ENCODE assay signal across 12 mouse cellular contexts in the genomic region with DNA sequence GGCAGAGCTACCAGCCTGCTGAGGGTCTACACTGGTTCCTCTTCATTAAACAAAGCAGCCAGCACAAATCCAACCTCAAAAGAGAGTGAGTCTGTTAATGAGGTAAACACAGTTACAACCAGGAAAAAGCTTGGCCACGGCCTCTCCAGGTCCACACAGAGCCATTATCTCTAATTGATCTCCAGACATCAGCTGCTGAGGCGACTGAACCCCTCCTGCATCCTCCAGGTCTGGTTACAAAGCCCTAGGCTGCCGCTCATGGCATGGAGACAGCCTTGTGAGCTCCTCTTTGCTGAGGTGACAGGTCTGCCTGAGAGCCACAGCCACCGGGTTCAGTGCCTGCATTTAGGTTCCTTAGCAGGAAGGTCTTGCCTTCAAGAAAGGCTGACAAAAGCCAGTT. TPM values are rescaled to one million over a fixed set of nuclear protein-coding genes. Genes with fewer than 3 reads are reported as not detected.
A peak's percentile ranks its signal among the peaks of the same experiment; 100 is the strongest.
DNase-seq lines count a peak whose midpoint lies in the region; ATAC-seq and TF ChIP-seq lines count a peak whose summit lies in the region.
"Had no signal": no experiment of that assay in that cellular context is flagged by ENCODE, and none has a peak within 500 bp of the region (broad histone marks: within the 10 kb centered on the region; RNA-seq: fewer than 3 reads in every experiment).

No protein-coding gene starts in this region.

- H3K36me3 ChIP-seq in forebrain, embryonic 10.5 days (replicated peaks), result no peaks in the 10 kb centered on the region
- no peaks in the 10 kb centered on the region for H3K36me3 ChIP-seq in forebrain, postnatal 0 days (ENCODE audit: insufficient read depth)
- H3K36me3 ChIP-seq in midbrain, embryonic 10.5 days, result no peaks in the 10 kb centered on the region
- no peaks in the 10 kb centered on the region; the same call in 1 of the 2 replicates for H3K36me3 ChIP-seq in midbrain, postnatal 0 days (ENCODE audit: insufficient read depth, low read length)
- H3K36me3 ChIP-seq in limb, embryonic 12.5 days, result no peaks in the 10 kb centered on the region
- H3K36me3 ChIP-seq in stomach, embryonic 16.5 days (ENCODE audit: control insufficient read depth, insufficient read depth, low read length), result no peaks in the 10 kb centered on the region
- H3K36me3 ChIP-seq: limb, embryonic 13.5 days had no signal

- peaks cover 51% of the 10 kb centered on the region for H3K4me1 ChIP-seq in forebrain, embryonic 10.5 days
- H3K4me1 ChIP-seq in forebrain, postnatal 0 days (ENCODE audit: insufficient read depth), result no peaks in the 10 kb centered on the region
- peaks cover 51% of the 10 kb centered on the region for H3K4me1 ChIP-seq in midbrain, embryonic 10.5 days
- H3K4me1 ChIP-seq in midbrain, postnatal 0 days (ENCODE audit: insufficient read depth, low read length), result no peaks in the 10 kb centered on the region
- peaks cover 33% of the 10 kb centered on the region for H3K4me1 ChIP-seq in limb, embryonic 12.5 days (replicated peaks)
- peaks cover 9% of the 10 kb centered on the region; the same call in 1 of the 2 replicates for H3K4me1 ChIP-seq in stomach, embryonic 16.5 days (ENCODE audit: control insufficient read depth, insufficient read depth, low read length)

- ATAC-seq in forebrain, postnatal 0 days, result no peak
- no peak for ATAC-seq in midbrain, postnatal 0 days (ENCODE audit: low FRiP score)
- no peak for ATAC-seq in limb, embryonic 12.5 days (ENCODE audit: insufficient number of reproducible peaks, insufficient read depth, low FRiP score, low TSS enrichment, low read depth)
- ATAC-seq in stomach, embryonic 16.5 days (ENCODE audit: insufficient read depth, low FRiP score), result no peak
- ATAC-seq: inflammation-experienced regulatory T-cells, adult 6 months had no signal

- no peak for DNase-seq in forebrain, embryonic 10.5 days (ENCODE audit: extremely low spot score, low spot score)
- no peak for DNase-seq in forebrain, postnatal 0 days
- no peak for DNase-seq in midbrain, embryonic 10.5 days (ENCODE audit: low spot score)
- DNase-seq in midbrain, postnatal 0 days (ENCODE audit: low spot score), result no peak
- DNase-seq in adrenal gland, postnatal 14 days, result no peak
- DNase-seq in thymus, postnatal 25 days, result no peak

- no peak overlapping the region for H3K9ac ChIP-seq in forebrain, postnatal 0 days
- H3K9ac ChIP-seq in midbrain, postnatal 0 days (replicated peaks; ENCODE audit: low read length, poor library complexity, severe bottlenecking), result no peak overlapping the region
- H3K9ac ChIP-seq in limb, embryonic 12.5 days (replicated peaks), result 0 out of 2 replicates have a peak overlapping the region, but pooled peaks have one; percentile 23
- no peak overlapping the region for H3K9ac ChIP-seq in stomach, embryonic 16.5 days (ENCODE audit: low read length)

- H3K4me3 ChIP-seq in forebrain, embryonic 10.5 days, result no peak overlapping the region
- H3K4me3 ChIP-seq in forebrain, postnatal 0 days (ENCODE audit: low read depth, low read length), result no peak overlapping the region
- H3K4me3 ChIP-seq in midbrain, embryonic 10.5 days, result no peak overlapping the region
- H3K4me3 ChIP-seq in midbrain, postnatal 0 days (ENCODE audit: low read depth, low read length), result no peak overlapping the region
- H3K4me3 ChIP-seq in limb, embryonic 12.5 days (replicated peaks), result no peak overlapping the region
- no peak overlapping the region for H3K4me3 ChIP-seq in stomach, embryonic 16.5 days (replicated peaks; ENCODE audit: low read length)
- H3K4me3 ChIP-seq: limb, embryonic 13.5 days had no signal

- H3K9me3 ChIP-seq in forebrain, embryonic 10.5 days, result no peaks in the 10 kb centered on the region
- H3K9me3 ChIP-seq in forebrain, postnatal 0 days (ENCODE audit: low read length), result no peaks in the 10 kb centered on the region
- no peaks in the 10 kb centered on the region for H3K9me3 ChIP-seq in midbrain, embryonic 10.5 days (replicated peaks)
- no peaks in the 10 kb centered on the region for H3K9me3 ChIP-seq in midbrain, postnatal 0 days (ENCODE audit: low read length)
- no peaks in the 10 kb centered on the region for H3K9me3 ChIP-seq in limb, embryonic 12.5 days
- no peaks in the 10 kb centered on the region for H3K9me3 ChIP-seq in stomach, embryonic 16.5 days (replicated peaks; ENCODE audit: control insufficient read depth, low read length)
- H3K9me3 ChIP-seq: limb, embryonic 13.5 days had no signal

- H3K4me2 ChIP-seq in forebrain, postnatal 0 days (ENCODE audit: low read depth), result no peak overlapping the region
- H3K4me2 ChIP-seq in midbrain, postnatal 0 days (ENCODE audit: low read depth, low read length, poor library complexity, severe bottlenecking), result no peak overlapping the region
- H3K4me2 ChIP-seq in limb, embryonic 12.5 days, result no peak overlapping the region
- H3K4me2 ChIP-seq in stomach, embryonic 16.5 days (ENCODE audit: low read depth, low read length), result no peak overlapping the region
- H3K4me2 ChIP-seq: limb, embryonic 13.5 days had no signal

- peak overlapping the region; percentile 70 for H3K27ac ChIP-seq in forebrain, embryonic 10.5 days
- no peak overlapping the region for H3K27ac ChIP-seq in forebrain, postnatal 0 days (ENCODE audit: low read depth, low read length)
- peak overlapping the region; percentile 79 for H3K27ac ChIP-seq in midbrain, embryonic 10.5 days (replicated peaks)
- no peak overlapping the region for H3K27ac ChIP-seq in midbrain, postnatal 0 days (ENCODE audit: low read depth, low read length)
- H3K27ac ChIP-seq in limb, embryonic 12.5 days, result peak overlapping the region; percentile 18; the same call in 1 of the 2 replicates
- peak overlapping the region; percentile 50 for H3K27ac ChIP-seq in stomach, embryonic 16.5 days (ENCODE audit: low read length)

- 0 out of 2 replicates have a peak, but pooled peaks cover 9% of the 10 kb centered on the region for H3K27me3 ChIP-seq in forebrain, embryonic 10.5 days (ENCODE audit: poor library complexity, severe bottlenecking)
- H3K27me3 ChIP-seq in forebrain, postnatal 0 days (ENCODE audit: insufficient read depth, low read length), result no peaks in the 10 kb centered on the region
- H3K27me3 ChIP-seq in midbrain, embryonic 10.5 days (ENCODE audit: low read depth, poor library complexity, severe bottlenecking), result no peaks in the 10 kb centered on the region
- no peaks in the 10 kb centered on the region for H3K27me3 ChIP-seq in midbrain, postnatal 0 days (ENCODE audit: insufficient read depth, low read length)
- H3K27me3 ChIP-seq in limb, embryonic 12.5 days, result no peaks in the 10 kb centered on the region
- H3K27me3 ChIP-seq in stomach, embryonic 16.5 days (ENCODE audit: control insufficient read depth, insufficient read depth, low read length), result no peaks in the 10 kb centered on the region
- H3K27me3 ChIP-seq: limb, embryonic 13.5 days had no signal

- no peak for TF ChIP-seq CTCF in forebrain, postnatal 0 days (IDR thresholded peaks at IDR 0.05; ENCODE audit: low read depth)
- no peak for TF ChIP-seq CTCF in midbrain, postnatal 0 days (IDR thresholded peaks at IDR 0.05)

- WGBS in forebrain, embryonic 10.5 days, result 18% methylated on average over 4 of the region's 4 CpGs
- 17% methylated on average over 4 of the region's 4 CpGs for WGBS in forebrain, postnatal 0 days
- WGBS in midbrain, embryonic 10.5 days, result 42% methylated on average over 4 of the region's 4 CpGs
- WGBS in midbrain, postnatal 0 days, result 43% methylated on average over 4 of the region's 4 CpGs
- WGBS in limb, embryonic 12.5 days, result 7% methylated on average over 4 of the region's 4 CpGs
- WGBS in stomach, embryonic 16.5 days, result 38% methylated on average over 4 of the region's 4 CpGs

RNA-seq across cellular contexts. Expression of gene 4930404H24Rik, which starts 35.1 kb away (rescaled TPM):
- polyA plus RNA-seq in forebrain, embryonic 10.5 days (2016; fragmentation: Nextera tagmentation; extraction: Ambion mirVana), result not detected in 2 replicates
- total RNA-seq in forebrain, postnatal 0 days (2014; rRNA removed), result not detected in 2 replicates
- not detected in 2 replicates for polyA plus RNA-seq in forebrain, postnatal 0 days (2015; fragmentation: Nextera tagmentation; extraction: Ambion mirVana)
- polyA plus RNA-seq in midbrain, embryonic 10.5 days (2016; fragmentation: Nextera tagmentation; extraction: Ambion mirVana), result not detected in 2 replicates
- not detected in 2 replicates for total RNA-seq in midbrain, postnatal 0 days (2014; rRNA removed)
- not detected in 2 replicates for polyA plus RNA-seq in midbrain, postnatal 0 days (2015; fragmentation: Nextera tagmentation; extraction: Ambion mirVana)
- not detected in 2 replicates for polyA plus RNA-seq in limb, embryonic 12.5 days (2016; fragmentation: Nextera tagmentation; extraction: Ambion mirVana)
- polyA plus RNA-seq in stomach, embryonic 16.5 days (2015; fragmentation: Nextera tagmentation; extraction: Ambion mirVana), result not detected in 2 replicates
- not detected in 2 replicates for total RNA-seq in adrenal gland, postnatal 14 days (2021)
- total RNA-seq: monocyte, adult 5-6 weeks had no signal
- polyA plus RNA-seq: inflammation-experienced regulatory T-cells, adult 6 months; limb, embryonic 13.5 days; small intestine, adult 2 months had no signal

Comparison
In these comparisons a context has a peak if more than half of its experiments do, and no peak if none do; other contexts are left out.
1. H3K27ac ChIP-seq: peak in forebrain, embryonic 10.5 days (single experiment), midbrain, embryonic 10.5 days (single experiment), limb, embryonic 12.5 days (single experiment) and stomach, embryonic 16.5 days (single experiment); none in forebrain, postnatal 0 days (single experiment) and midbrain, postnatal 0 days (single experiment).